Mouse (Mus musculus): ENCODE results near the gene Tbc1d9b. TPM values are rescaled to one million over a fixed set of nuclear protein-coding genes. Genes with fewer than 3 reads are reported as not detected.
"Not testable (repeated sequence)": the region's sequence is repeated elsewhere in the genome, so short reads cannot be mapped to it uniquely, and the experiment has no call there.

The Tbc1d9b gene
- polyA plus RNA-seq, 1 experiment = 1.5 TPM

- Histone ChIP-seq H3K4me1 (ENCODE audit: control insufficient read depth) (peaks cover 7% of the 10 kb centered on the region), H3K27me3 (ENCODE audit: control insufficient read depth) (no peaks in the 10 kb centered on the region), H3K4me3 (replicated peaks) (no peak overlapping the region), H3K36me3 (ENCODE audit: control insufficient read depth) (peaks cover 82% of the 10 kb centered on the region), H3K9me3 (ENCODE audit: control insufficient read depth, low read length) (no peaks in the 10 kb centered on the region)
- no peak for TF ChIP-seq TAL1 (IDR thresholded peaks at IDR 0.05; ENCODE audit: low read length)
- TF ChIP-seq GATA1 (IDR thresholded peaks at IDR 0.05; ENCODE audit: low read length) = no peak
These were observed 30.5 kb downstream of the Tbc1d9b start for GRCm38 (mm10) chr11:50161578-50162304.

GRCm38 (mm10) chr11:50162338-50163050, 31.3 kb downstream of the Tbc1d9b start:
- TF ChIP-seq GATA1 (IDR thresholded peaks at IDR 0.05; ENCODE audit: low read length) (no peak), TAL1 (IDR thresholded peaks at IDR 0.05; ENCODE audit: low read length) (no peak)
- peaks cover 7% of the 10 kb centered on the region for H3K4me1 ChIP-seq (ENCODE audit: control insufficient read depth)
- H3K27me3 ChIP-seq (ENCODE audit: control insufficient read depth) = no peaks in the 10 kb centered on the region
- no peak overlapping the region for H3K4me3 ChIP-seq (replicated peaks)
- H3K9me3 ChIP-seq (ENCODE audit: control insufficient read depth, low read length) = no peaks in the 10 kb centered on the region
- H3K36me3 ChIP-seq (ENCODE audit: control insufficient read depth) = peaks cover 74% of the 10 kb centered on the region

- Histone ChIP-seq H3K4me1 (ENCODE audit: control insufficient read depth) (peaks cover 12% of the 10 kb centered on the region), H3K27me3 (ENCODE audit: control insufficient read depth) (no peaks in the 10 kb centered on the region), H3K9me3 (ENCODE audit: control insufficient read depth, low read length) (no peaks in the 10 kb centered on the region), H3K4me3 (replicated peaks) (no peak overlapping the region), H3K36me3 (ENCODE audit: control insufficient read depth) (peaks cover 60% of the 10 kb centered on the region)
- TF ChIP-seq GATA1 (IDR thresholded peaks at IDR 0.05; ENCODE audit: low read length) (no peak), TAL1 (IDR thresholded peaks at IDR 0.05; ENCODE audit: low read length) (no peak)
These were observed 37.2 kb downstream of the Tbc1d9b start for GRCm38 (mm10) chr11:50168352-50168751.

- Histone ChIP-seq H3K4me3 (replicated peaks) (peak within 1 kb of the TSS; percentile 73), H3K36me3 (ENCODE audit: control insufficient read depth) (peaks cover 49% of the 10 kb centered on the region), H3K4me1 (ENCODE audit: control insufficient read depth) (peaks cover 31% of the 10 kb centered on the region)
- H3K9me3 ChIP-seq (ENCODE audit: control insufficient read depth, low read length); H3K27me3 ChIP-seq (ENCODE audit: control insufficient read depth): not testable (repeated sequence)
These were observed 43.0 kb downstream of the Tbc1d9b start, which contains the start of gene Mrnip for GRCm38 (mm10) chr11:50174111-50174729. Gene Mrnip, plus strand, starts transcription at chr11:50174444.

GRCm38 (mm10) chr11:50174730-50175187, 43.6 kb downstream of the Tbc1d9b start:
- TF ChIP-seq TAL1 (IDR thresholded peaks at IDR 0.05; ENCODE audit: low read length) = no peak
- no peak for TF ChIP-seq GATA1 (IDR thresholded peaks at IDR 0.05; ENCODE audit: low read length)
- H3K36me3 ChIP-seq (ENCODE audit: control insufficient read depth) = peaks cover 44% of the 10 kb centered on the region

GRCm38 (mm10) chr11:50176351-50176750, 45.2 kb downstream of the Tbc1d9b start:
- H3K27me3 ChIP-seq (ENCODE audit: control insufficient read depth) = no peaks in the 10 kb centered on the region
- H3K9me3 ChIP-seq (ENCODE audit: control insufficient read depth, low read length) = no peaks in the 10 kb centered on the region
- H3K4me3 ChIP-seq (replicated peaks) = peak overlapping the region; percentile 31
- peaks cover 27% of the 10 kb centered on the region for H3K4me1 ChIP-seq (ENCODE audit: control insufficient read depth)
- H3K36me3 ChIP-seq (ENCODE audit: control insufficient read depth) = peaks cover 30% of the 10 kb centered on the region
- TF ChIP-seq TAL1 (IDR thresholded peaks at IDR 0.05; ENCODE audit: low read length) (no peak), GATA1 (IDR thresholded peaks at IDR 0.05; ENCODE audit: low read length) (no peak)

More at GRCm38 (mm10) chr11:50174730-50175187, 43.6 kb downstream of the Tbc1d9b start:
- H3K9me3 ChIP-seq (ENCODE audit: control insufficient read depth, low read length) = no peaks in the 10 kb centered on the region
- no peaks in the 10 kb centered on the region for H3K27me3 ChIP-seq (ENCODE audit: control insufficient read depth)
- peak overlapping the region; percentile 73 for H3K4me3 ChIP-seq (replicated peaks)
- H3K4me1 ChIP-seq (ENCODE audit: control insufficient read depth) = peaks cover 27% of the 10 kb centered on the region

GRCm38 (mm10) chr11:50177111-50177510, 45.9 kb downstream of the Tbc1d9b start:
- no peak for TF ChIP-seq TAL1 (IDR thresholded peaks at IDR 0.05; ENCODE audit: low read length)
- no peak for TF ChIP-seq GATA1 (IDR thresholded peaks at IDR 0.05; ENCODE audit: low read length)
- Histone ChIP-seq H3K9me3 (ENCODE audit: control insufficient read depth, low read length) (no peaks in the 10 kb centered on the region), H3K27me3 (ENCODE audit: control insufficient read depth) (no peaks in the 10 kb centered on the region), H3K4me1 (ENCODE audit: control insufficient read depth) (peaks cover 27% of the 10 kb centered on the region), H3K36me3 (ENCODE audit: control insufficient read depth) (peaks cover 22% of the 10 kb centered on the region), H3K4me3 (replicated peaks) (no peak overlapping the region)

GRCm38 (mm10) chr11:50178532-50179488, 47.6 kb downstream of the Tbc1d9b start:
- Histone ChIP-seq H3K27me3 (ENCODE audit: control insufficient read depth) (no peaks in the 10 kb centered on the region), H3K4me1 (ENCODE audit: control insufficient read depth) (peaks cover 34% of the 10 kb centered on the region), H3K36me3 (ENCODE audit: control insufficient read depth) (peaks cover 30% of the 10 kb centered on the region), H3K4me3 (replicated peaks) (no peak overlapping the region), H3K9me3 (ENCODE audit: control insufficient read depth, low read length) (no peaks in the 10 kb centered on the region)
- TF ChIP-seq TAL1 (IDR thresholded peaks at IDR 0.05; ENCODE audit: low read length) (no peak), GATA1 (IDR thresholded peaks at IDR 0.05; ENCODE audit: low read length) (no peak)

All from erythroblast, embryonic 14.5 days (primary cell).